Mouse (Mus musculus) embryonic stem cell, embryonic (primary cell): Measurements from ENCODE around the gene Ankdd1b.

Experiments
- CTCF ChIA-PET, 4 experiments: fragments of 300-600 bp in 2 of 4; fragments of 350-600 bp in 2 of 4; sonication (Branson Sonifier 250); formaldehyde crosslinking; loops; one replicate each; lab custom pipeline; 2022; ENCODE audit warnings: inconsistent platforms in 2 of 4; lab: Charles Lee
- POLR2A ChIA-PET, 4 experiments: fragments of 300-600 bp in 2 of 4; fragments of 350-600 bp in 2 of 4; sonication (Branson Sonifier 250); formaldehyde crosslinking; loops; one replicate each; lab custom pipeline; 2022; ENCODE audit warnings: antibody characterized with exemption in 4 of 4, inconsistent platforms in 1 of 4; lab: Charles Lee

Ankdd1b gene

DNA sequence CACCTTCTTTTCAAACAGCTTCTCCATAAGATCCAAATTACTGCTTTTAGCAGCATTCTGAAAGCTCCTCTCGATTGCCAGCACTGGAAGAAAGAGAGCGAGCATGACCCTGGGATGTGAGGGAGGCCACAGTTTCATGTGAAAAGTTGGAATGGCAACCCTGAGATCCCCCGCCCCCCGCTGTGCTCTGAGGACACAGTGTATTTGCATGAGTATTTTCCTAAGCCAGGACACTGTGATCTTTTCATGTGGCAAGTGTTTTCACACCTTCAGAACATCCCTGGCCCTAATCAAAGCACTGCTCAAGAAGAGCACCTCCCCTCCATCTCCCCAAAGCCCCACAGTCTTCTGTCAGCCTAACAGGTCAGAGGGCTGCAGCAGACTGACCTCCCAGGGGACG lies 5.7 kb downstream of the Ankdd1b start:
- ChIA-PET POLR2A (interaction anchor here in 1 of 4 experiments (0.8 kb wide), 1 partner anchor 41 kb away, joined by 6 read pairs; no protein-coding TSS in a partner anchor), CTCF (interaction anchor here in 2 of 4 experiments (0.7 to 1.0 kb wide), 2 partner anchors 9 to 906 kb away, joined by 3 to 7 read pairs; no protein-coding TSS in a partner anchor)

DNA sequence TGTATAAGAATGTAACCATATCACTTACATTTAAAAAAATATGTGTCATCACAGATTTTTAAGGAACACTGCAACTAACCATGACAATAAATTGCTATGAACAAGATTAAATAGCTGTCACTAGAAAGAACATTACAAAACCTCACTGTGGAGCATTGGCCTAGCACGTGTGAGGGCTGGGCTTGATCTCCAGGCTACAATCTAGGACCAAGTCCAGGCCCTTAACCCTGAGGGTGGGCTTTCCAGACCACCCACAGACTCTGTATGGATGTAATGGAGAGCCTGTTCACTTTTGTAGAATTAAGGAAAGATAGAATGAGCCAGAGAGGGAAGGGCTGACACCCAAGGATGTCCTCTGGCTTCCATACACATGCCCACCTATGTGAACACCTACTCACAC lies 8.4 kb downstream of the Ankdd1b start:
- ChIA-PET CTCF (interaction anchor here in 1 of 4 experiments (0.6 kb wide), 1 partner anchor 797 kb away, joined by 3 read pairs; no protein-coding TSS in a partner anchor), POLR2A (no interaction called here)

DNA sequence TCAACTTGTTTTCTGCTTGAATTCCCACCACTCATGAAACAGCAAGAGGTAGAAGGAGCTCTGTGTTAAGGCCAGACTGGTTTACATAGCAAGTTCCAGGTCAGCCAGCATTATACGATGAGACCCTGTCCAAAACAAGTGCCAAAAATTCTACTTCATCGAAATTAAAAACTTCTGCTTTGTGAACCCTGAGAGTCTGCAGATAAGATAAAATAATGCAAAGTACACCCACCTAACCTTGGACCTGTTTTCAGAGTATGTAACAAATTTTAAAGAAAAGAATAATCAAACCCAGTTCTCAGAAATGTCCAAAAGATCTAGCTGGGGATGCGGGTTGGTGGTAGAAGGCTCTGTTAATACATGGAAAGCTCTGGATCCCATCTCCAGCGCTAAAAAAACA lies 12.4 kb downstream of the Ankdd1b start:
- ChIA-PET POLR2A (interaction anchor here in 1 of 4 experiments (0.6 kb wide), 1 partner anchor 216 kb away, joined by 3 read pairs; no protein-coding TSS in a partner anchor), CTCF (interaction anchor here in 1 of 4 experiments (0.6 kb wide), 1 partner anchor 999 kb away, joined by 3 read pairs; no protein-coding TSS in a partner anchor)

DNA sequence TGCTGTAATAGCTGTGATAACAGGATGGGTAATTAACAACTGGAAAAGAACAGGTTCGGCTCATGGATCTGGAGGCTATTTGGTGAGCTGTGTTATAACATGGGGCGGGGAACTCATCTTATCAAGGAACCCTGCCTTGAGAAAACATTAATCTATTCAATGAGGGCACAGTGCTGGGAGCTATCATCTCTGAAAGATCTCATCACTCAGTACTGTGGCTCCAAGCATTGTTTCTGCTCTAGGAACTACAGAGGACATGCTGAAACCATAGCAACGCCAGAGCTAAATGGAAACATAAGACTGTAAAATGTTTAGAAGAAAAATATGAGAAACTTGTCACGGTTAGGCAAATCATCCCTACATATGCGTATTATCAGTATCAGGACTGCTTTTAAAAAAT lies 13.0 kb downstream of the Ankdd1b start:
- CTCF ChIA-PET, result no interaction called here
- POLR2A ChIA-PET, result no interaction called here

DNA sequence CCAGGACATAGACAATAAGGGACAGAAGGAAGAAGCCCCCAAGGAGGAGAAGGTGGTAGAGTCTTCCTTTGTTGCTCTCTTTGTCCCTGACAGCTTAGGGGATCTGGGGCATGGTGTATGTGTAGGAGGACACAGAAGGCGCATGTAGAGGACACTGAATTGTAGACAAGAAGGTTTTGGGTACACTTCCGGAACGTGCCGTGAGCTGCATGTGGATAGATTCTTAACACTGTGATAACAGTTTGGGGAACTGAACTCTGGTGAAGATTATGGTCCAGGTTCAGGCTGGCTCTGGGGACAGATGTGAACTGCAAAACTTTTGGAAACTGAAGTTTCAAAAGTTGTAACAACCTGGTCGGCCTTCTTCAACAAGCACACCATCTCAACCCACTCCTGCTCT lies 13.4 kb downstream of the Ankdd1b start:
- POLR2A ChIA-PET, result no interaction called here
- CTCF ChIA-PET, result no interaction called here

DNA sequence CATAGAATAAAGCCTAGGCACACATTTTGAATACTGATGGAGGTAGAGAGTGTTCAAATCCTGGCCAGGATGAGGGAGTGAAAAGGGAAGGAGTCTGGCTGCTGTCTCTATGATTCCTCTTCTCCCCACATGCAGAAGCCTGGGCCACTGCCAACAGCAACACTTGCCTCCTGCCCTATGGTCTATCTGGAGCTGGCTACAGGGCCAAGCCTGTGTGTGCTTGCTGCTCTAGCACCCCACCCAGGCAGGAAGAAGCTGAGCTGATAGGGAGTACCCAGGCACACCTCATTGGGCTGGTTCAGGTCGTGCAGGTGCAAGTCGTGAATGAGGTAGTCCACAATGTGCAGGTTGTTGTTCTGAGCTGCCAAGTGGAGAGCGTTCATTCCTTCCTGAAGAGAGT lies 16.7 kb downstream of the Ankdd1b start:
- CTCF ChIA-PET, result no interaction called here
- POLR2A ChIA-PET, result no interaction called here

DNA sequence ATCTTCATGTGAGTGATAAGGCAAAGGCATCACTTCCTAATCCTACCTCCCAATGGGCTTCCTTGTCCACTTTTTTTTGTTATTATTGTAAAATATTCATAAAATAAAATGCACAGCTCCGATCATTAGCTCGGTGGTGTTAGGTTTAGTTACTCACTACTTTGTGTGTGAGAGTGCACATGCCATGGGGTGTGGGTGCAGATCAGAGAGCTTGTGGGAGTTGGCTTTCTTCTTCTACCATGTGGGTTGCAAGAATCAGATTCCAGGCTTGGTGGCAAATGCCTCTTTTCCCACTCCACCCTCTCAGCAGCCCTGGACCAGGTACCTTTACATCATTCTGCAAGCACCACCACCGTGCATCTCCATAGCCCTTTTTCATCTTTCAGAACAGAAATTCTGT lies 18.4 kb downstream of the Ankdd1b start:
- POLR2A ChIA-PET, result interaction anchor here in 2 of 4 experiments (0.6 to 1.3 kb wide), 2 partner anchors 90 to 1221 kb away, joined by 3 read pairs; partner anchors contain the start of genes Col4a3bp (in 1 of the 2) and Polk (in 1 of the 2)
- CTCF ChIA-PET, result interaction anchor here in 1 of 4 experiments (0.6 kb wide), 1 partner anchor 35 kb away, joined by 5 read pairs; no protein-coding TSS in a partner anchor

DNA sequence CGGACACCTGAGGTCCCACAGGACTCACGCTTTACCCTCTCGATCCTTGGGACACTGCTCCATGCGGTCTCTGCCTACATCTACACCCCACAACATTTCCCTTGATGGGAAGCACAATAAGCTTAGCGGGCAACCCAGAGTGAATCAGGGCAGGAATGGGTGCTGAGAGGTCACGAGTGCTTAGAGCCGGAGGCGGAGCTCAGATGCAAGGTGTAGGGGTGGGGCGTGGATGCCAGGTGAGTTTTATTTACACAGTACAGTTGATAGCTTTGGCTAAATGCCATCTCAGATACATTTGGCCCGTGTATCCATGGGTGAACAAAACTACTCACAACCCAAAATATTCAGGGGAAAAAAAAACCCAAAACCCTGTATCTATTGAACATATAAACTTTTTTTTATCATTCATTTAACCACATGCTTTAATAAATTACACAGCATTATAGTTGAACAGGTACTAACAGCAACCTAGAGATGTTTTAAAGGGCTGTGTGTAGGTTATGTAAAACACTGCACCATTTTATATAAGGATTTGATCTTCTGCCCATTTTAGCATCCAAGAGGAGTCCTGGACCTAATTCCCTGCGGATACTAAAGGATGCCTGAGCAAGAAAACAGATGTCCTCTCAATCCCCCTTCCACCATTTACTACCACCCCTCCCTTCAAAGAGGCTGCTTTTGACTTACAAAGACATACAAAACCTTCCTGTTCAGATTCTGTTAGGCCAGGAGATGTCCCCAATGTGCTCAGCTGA lies 19.4 kb downstream of the Ankdd1b start:
- ChIA-PET CTCF (no interaction called here), POLR2A (interaction anchor here in 2 of 4 experiments (0.6 to 1.3 kb wide), 2 partner anchors 91 to 105 kb away, joined by 3 read pairs; partner anchors contain the start of genes Col4a3bp (in 1 of the 2) and Polk (in 1 of the 2))

DNA sequence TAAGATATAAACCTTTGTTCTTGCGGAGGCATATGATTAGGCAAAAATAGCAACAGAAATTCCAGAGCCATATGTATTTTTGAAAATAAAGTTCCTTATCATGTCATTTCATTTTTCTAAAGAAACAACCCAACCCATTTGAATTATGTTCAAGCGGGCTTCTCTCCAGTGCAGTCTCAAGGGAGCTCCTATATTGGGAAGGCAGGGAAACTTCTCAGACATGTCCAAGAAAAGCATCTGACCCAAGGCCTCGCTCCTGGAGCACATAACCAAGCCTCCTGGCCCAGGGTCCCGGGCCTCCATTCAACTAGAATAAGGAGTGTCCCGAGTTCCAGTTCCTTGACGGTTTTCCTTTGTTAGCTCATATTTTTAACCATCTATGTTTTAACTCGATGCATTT lies 20.1 kb downstream of the Ankdd1b start:
- POLR2A ChIA-PET, result interaction anchor here in 1 of 4 experiments (0.6 kb wide), 1 partner anchor 104 kb away, joined by 3 read pairs; no protein-coding TSS in a partner anchor
- CTCF ChIA-PET, result no interaction called here

DNA sequence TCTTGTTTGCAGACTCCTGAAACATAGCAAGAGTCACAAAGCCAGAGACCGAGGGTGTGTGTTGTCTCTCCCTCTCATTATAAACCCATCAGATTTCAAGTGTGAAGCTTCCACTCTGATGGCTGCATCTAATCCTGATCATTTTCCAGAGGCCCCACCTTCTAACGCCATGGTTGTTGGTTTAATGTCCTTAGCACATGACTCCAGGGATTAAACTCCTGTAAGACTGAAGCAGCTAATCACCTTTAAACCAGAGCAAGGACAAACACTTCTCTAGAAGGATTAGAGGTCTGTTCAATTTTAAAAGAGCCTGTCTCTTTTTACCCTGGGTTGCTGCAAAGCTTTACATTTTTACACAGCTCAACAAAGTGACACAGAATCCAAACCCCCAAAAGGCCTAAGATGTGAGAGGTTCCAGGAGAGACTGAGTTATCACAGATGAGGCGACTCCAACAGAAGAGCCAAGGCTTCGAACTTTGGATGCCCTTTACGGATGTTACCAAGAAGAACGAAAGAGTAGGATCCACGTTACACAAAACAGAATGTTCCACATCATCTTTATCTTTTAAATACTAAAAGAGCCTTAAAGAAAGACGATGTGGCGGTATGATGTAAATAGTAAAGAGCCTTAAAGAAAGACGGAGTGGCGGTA lies 20.7 kb downstream of the Ankdd1b start:
- POLR2A ChIA-PET, result no interaction called here
- CTCF ChIA-PET, result no interaction called here

DNA sequence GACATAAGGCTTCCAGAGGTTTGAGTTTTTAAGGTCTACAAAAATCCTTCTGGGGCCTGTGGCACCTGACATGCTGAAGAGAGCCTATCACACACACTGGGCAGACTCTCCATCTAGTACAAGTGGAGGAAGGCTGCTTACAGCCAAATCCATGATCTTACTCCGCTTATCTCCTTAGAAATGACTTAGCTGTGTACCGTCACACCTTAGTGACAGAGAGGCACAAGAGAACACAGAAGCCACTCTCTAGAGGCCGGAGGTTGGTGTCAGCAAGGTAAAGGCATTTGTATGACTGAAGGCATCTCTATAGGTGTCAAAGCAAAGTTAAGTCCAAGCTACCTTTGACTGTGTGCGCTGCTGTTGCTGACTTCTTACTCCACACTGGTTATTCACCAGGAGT lies 30.6 kb downstream of the Ankdd1b start:
- POLR2A ChIA-PET, result interaction anchor here in 1 of 4 experiments (1.5 kb wide), 1 partner anchor 28 kb away, joined by 4 read pairs; no protein-coding TSS in a partner anchor
- CTCF ChIA-PET, result no interaction called here

DNA sequence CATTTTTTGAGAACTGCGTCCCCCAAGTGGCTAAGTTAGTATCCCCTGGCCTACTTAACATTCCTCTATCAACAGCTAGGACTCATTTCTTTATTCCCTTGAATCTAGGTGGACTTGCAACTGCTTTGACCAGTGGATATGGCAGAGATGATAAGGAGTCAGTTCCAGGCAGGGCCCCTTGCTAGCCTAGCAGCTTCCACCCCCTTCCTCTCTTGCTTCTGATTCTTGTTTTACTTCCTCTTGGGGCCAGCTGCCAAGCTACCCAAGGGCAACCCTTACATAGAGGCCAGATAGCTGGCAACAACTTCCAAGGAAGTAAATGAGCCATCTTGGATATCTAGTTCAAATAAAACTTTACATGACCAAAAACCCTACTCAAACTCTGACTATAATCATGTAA lies 34.1 kb downstream of the Ankdd1b start:
- CTCF ChIA-PET, result interaction anchor here in 1 of 4 experiments (1.2 kb wide), 1 partner anchor 30 kb away, joined by 3 read pairs; no protein-coding TSS in a partner anchor
- POLR2A ChIA-PET, result interaction anchor here in 2 of 4 experiments (0.7 to 0.8 kb wide), 2 partner anchors 9 to 1109 kb away, joined by 3 read pairs; no protein-coding TSS in a partner anchor

DNA sequence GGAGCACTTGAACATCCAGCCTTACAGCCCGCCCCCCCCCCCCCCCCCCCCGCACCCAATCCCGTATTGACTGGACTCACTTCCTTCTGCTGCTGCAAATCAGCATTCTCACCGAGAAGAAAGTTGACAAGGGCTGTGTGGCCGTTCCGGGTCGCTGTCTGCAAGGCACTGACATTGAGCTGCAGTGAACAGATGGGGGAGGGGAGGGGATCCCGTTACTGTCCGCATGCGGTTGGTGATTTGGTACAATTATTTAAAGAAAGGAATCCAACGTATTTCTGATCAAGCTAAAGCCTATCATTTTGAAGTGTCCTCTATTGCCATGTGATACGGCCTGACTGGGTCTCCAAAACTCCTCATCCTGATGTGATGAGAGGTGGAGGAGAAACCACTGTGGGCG lies 35.2 kb downstream of the Ankdd1b start:
- CTCF ChIA-PET, result interaction anchor here in 3 of 4 experiments (0.5 to 1.2 kb wide), 3 partner anchors 29 to 425 kb away, joined by 3 to 5 read pairs (median 4); no protein-coding TSS in a partner anchor
- POLR2A ChIA-PET, result interaction anchor here in 1 of 4 experiments (0.6 kb wide), 1 partner anchor 41 kb away, joined by 3 read pairs; no protein-coding TSS in a partner anchor

DNA sequence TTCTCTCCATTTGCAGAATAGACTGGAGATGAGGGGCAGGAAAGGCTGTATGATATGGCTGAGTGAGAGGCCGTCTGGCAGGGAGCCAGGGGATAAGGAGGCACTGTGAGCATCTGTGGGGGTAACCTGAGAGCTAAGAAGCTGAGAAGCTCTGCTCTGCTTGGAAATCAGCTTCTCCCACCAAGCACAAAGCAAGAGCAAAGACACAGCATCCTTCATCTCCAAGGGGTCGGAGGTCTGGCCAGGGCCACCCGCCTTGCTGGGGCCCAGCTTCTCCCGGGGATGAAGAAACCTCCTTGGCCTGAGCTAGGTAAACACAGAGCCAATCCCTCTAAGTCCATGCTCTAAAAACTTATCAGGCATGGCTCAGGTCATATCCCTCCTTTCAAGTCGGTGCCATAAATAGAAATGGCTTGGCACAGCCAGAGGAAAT lies 36.1 kb downstream of the Ankdd1b start:
- POLR2A ChIA-PET, result interaction anchor here in 1 of 4 experiments (1.1 to 1.2 kb wide), 2 partner anchors 11 to 15 kb away, joined by 3 read pairs; no protein-coding TSS in a partner anchor
- CTCF ChIA-PET, result interaction anchor here in 1 of 4 experiments (0.6 kb wide), 1 partner anchor 154 kb away, joined by 3 read pairs; no protein-coding TSS in a partner anchor

DNA sequence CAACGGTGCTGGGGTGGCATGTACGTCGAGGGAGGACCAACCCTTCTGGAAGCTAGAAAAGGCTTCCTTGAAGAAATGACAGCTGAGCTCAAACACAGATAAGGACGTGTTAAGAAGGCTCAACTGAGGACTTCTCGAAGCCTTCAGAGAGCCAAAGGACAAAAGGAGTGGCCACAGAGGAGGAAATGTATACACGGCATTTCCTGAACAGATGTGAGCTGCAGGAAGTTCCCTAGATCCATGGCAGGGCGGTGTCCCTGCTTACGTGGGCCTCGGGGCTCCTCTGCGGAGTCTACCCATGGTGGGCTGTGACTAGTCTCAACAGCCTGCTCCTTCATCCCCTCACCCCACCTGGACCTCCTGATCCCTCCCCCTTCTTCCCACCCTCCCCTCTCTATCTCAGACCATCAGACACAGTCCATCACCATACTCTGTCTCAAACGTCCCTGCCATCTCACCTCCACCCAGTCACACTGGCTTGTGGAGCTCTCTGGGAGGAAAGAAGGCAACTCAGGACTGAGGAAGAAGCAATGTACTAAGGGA lies 37.3 kb downstream of the Ankdd1b start:
- CTCF ChIA-PET, result interaction anchor here in 1 of 4 experiments (0.8 kb wide), 1 partner anchor 158 kb away, joined by 3 read pairs; no protein-coding TSS in a partner anchor
- POLR2A ChIA-PET, result interaction anchor here in 2 of 4 experiments (0.6 to 1.2 kb wide), 2 partner anchors 197 to 241 kb away, joined by 3 to 4 read pairs; no protein-coding TSS in a partner anchor

DNA sequence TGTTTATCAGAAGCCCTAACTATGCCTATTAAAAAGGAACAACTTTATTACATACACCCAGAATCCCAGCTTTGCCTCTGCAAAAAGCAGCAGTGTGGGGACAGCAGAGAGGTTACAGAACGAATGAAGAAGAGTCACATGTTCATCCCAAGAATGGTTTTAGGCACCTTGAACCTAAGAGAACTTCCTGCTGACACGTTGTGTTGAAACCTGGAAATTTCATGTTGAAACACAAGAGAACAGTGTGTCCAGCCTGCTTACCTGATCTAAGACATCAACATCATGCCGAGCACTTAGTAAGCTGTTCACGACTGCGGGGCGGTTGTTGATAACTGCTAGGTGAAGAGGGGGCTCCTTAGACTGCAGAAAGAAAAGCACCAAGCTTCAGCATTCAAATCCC lies 38.0 kb downstream of the Ankdd1b start:
- CTCF ChIA-PET, result interaction anchor here in 1 of 4 experiments (0.8 kb wide), 1 partner anchor 158 kb away, joined by 3 read pairs; no protein-coding TSS in a partner anchor
- POLR2A ChIA-PET, result interaction anchor here in 1 of 4 experiments (1.2 to 1.6 kb wide), 2 partner anchors 167 to 242 kb away, joined by 3 to 4 read pairs; no protein-coding TSS in a partner anchor

DNA sequence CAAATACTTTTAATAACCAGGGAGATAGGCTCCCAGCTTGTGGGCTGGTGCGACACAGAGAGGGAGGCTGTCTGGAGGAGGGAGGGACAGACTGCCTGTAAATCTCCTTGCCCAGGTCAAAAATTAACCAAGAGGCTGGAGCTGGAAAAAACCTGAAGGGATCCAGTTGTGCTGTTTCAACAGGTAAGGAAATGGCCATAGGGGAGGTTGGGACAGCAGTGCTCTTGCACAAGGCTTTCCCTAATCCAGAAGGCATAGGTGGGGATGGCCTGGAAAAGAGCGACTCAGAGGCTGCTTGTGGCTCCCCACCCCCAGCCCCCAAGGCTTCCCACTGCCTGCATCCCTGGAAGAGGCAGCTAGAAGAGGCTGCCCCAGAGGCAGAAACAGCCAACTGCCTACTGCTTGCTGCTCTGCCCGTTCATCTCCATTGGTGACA lies 38.6 kb downstream of the Ankdd1b start:
- ChIA-PET CTCF (no interaction called here), POLR2A (interaction anchor here in 1 of 4 experiments (1.2 to 1.6 kb wide), 2 partner anchors 168 to 242 kb away, joined by 3 to 4 read pairs; no protein-coding TSS in a partner anchor)

DNA sequence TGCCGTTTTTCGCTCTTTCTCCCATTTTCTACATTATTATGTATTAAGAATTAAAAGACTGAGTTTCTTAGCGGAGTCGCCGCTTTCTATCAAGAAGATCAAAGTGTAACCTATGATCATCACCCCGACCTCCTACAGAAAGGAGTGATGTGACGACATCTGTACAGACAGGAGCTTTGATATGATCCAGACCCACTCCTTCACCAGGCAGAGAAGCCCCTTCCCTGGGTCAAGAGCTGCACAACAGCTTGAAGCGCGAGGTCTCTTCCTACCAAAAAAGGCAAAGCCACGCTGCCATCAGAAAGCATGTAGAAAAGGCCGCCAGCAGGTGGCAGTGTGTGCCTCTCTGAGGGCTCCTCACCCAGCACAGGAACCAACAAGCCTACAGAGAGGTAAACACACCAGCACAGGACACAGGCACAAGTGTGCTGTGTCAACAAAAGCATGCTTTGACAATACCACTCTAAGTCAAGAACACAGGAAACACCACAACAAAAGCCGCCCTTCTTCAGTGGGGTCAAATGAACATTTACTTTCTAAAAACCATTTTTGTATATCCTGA lies 39.3 kb downstream of the Ankdd1b start:
- POLR2A ChIA-PET, result interaction anchor here in 1 of 4 experiments (1.6 kb wide), 1 partner anchor 169 kb away, joined by 3 read pairs; no protein-coding TSS in a partner anchor

More for the DNA sequence above, 39.3 kb downstream of the Ankdd1b start:
- CTCF ChIA-PET, result interaction anchor here (0.5 to 1.6 kb wide), 15 partner anchors 9 to 1214 kb away, joined by 3 to 7 read pairs (median 3); partner anchors contain the start of gene Poc5 (in 1 of the 4)
